Comparison of ENCODE assay signal across 21 mouse cellular contexts in the genomic region with DNA sequence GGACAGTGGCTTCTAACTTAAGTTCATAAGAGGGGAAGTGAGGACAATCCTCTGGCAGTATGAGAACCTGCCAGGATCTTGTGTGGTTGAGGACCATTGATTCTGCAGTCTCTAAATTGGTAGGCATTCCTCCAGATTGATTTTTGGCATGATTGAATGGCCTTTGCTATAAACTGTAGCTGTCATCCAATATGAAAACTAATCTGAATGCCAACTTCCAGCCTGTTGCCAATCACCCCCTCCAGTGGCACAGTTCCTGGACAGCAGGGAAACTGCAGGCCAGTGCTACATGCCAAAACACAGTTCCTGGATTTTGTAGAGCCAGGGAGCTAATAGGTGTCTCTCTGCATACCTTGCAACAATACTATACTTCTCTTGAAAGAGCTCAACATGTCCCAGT.
DNase-seq lines count a peak whose midpoint lies in the region; TF ChIP-seq lines count a peak whose summit lies in the region.
"Had no signal": no experiment of that assay in that cellular context is flagged by ENCODE, and none has a peak within 500 bp of the region (broad histone marks: within the 10 kb centered on the region; RNA-seq: fewer than 3 reads in every experiment).

No protein-coding gene starts in this region.

- peak; percentile 9 to 13 for DNase-seq in cerebellum, adult 18-20 months
- DNase-seq in cerebellum, adult 8-10 months, result no peak
- no peak for DNase-seq in heart, adult 2 months
- DNase-seq in heart, postnatal 4 days, result no peak
- peak; percentile 23 for DNase-seq in cerebellum, adult 9-11 months
- DNase-seq in cerebellum, postnatal 25 days, result peak; percentile 21 to 24
- DNase-seq: adrenal gland, postnatal 25 days; B cell, adult 2 months; kidney, adult 8-10 months; layer of hippocampus, postnatal 36 days; liver; right cerebral cortex, postnatal 25 days had no signal

- no peak overlapping the region for H3K9ac ChIP-seq in heart, adult 2 months (ENCODE audit: low read depth, low read length)
- H3K9ac ChIP-seq: embryonic facial prominence, embryonic 15.5 days; forebrain, embryonic 13.5 days; hindbrain, embryonic 12.5 days; intestine, embryonic 15.5 days; lung, embryonic 15.5 days; stomach, embryonic 15.5 days had no signal

- peaks cover 3% of the 10 kb centered on the region for H3K4me1 ChIP-seq in heart, adult 2 months (ENCODE audit: control insufficient read depth, insufficient read depth, low read length)
- H3K4me1 ChIP-seq: embryonic facial prominence, embryonic 10.5 days; forebrain, embryonic 13.5 days; intestine, embryonic 15.5 days; lung, embryonic 15.5 days; stomach, embryonic 15.5 days had no signal

- intact Hi-C loops in heart, adult 2 months (cut with DNase I), result no loop called here

- TF ChIP-seq EP300 in heart, adult 2 months (IDR thresholded peaks at IDR 0.05; ENCODE audit: insufficient read depth, low read depth, low read length), result no peak

- TF ChIP-seq POLR2A in heart, adult 2 months (IDR thresholded peaks at IDR 0.05; ENCODE audit: insufficient read depth, low read depth, low read length), result no peak

- H3K27me3 ChIP-seq in heart, adult 2 months (ENCODE audit: control insufficient read depth, insufficient read depth, low read length), result no peaks in the 10 kb centered on the region
- H3K27me3 ChIP-seq: embryonic facial prominence, embryonic 15.5 days; forebrain, embryonic 13.5 days; hindbrain, embryonic 12.5 days; intestine, embryonic 15.5 days; lung, embryonic 15.5 days; stomach, embryonic 15.5 days had no signal

- H3K27ac ChIP-seq in heart, adult 2 months, result no peak overlapping the region
- H3K27ac ChIP-seq: embryonic facial prominence, embryonic 10.5 days; embryonic facial prominence, embryonic 15.5 days; forebrain, embryonic 13.5 days; hindbrain, embryonic 12.5 days; hindbrain, postnatal 0 days; intestine, embryonic 15.5 days; kidney, postnatal 0 days; lung, embryonic 15.5 days; stomach, embryonic 15.5 days had no signal

- no peaks in the 10 kb centered on the region; the same call in 1 of the 2 replicates for H3K79me2 ChIP-seq in heart, adult 2 months (replicated peaks; ENCODE audit: control insufficient read depth, insufficient read depth, low read length)

- peak; percentile 41 for TF ChIP-seq CTCF in heart, adult 2 months (IDR thresholded peaks at IDR 0.05)

- no peak overlapping the region for H3K4me3 ChIP-seq in heart, adult 2 months
- H3K4me3 ChIP-seq: embryonic facial prominence, embryonic 10.5 days; embryonic facial prominence, embryonic 15.5 days; forebrain, embryonic 13.5 days; hindbrain, embryonic 12.5 days; intestine, embryonic 15.5 days; lung, embryonic 15.5 days; stomach, embryonic 15.5 days had no signal

- H3K36me3 ChIP-seq in heart, adult 2 months (ENCODE audit: control insufficient read depth, insufficient read depth, low read length), result 0 out of 2 replicates have a peak, but pooled peaks cover 2% of the 10 kb centered on the region
- H3K36me3 ChIP-seq: embryonic facial prominence, embryonic 10.5 days; embryonic facial prominence, embryonic 15.5 days; hindbrain, embryonic 12.5 days; intestine, embryonic 15.5 days; lung, embryonic 15.5 days; stomach, embryonic 15.5 days had no signal

Comparison
In these comparisons a context has a peak if more than half of its experiments do, and no peak if none do; other contexts are left out.
1. DNase-seq: peak in cerebellum, adult 18-20 months (2 of 2), cerebellum, adult 9-11 months (single experiment) and cerebellum, postnatal 25 days (2 of 2); none in cerebellum, adult 8-10 months (single experiment), heart, adult 2 months (0 of 2) and heart, postnatal 4 days (single experiment).